Mouse (Mus musculus): ENCODE measurements around the gene Msi2.

- TF ChIP-seq CTCF (IDR thresholded peaks at IDR 0.05; ENCODE audit: low read depth), result no peak
- TF ChIP-seq EP300 (IDR thresholded peaks at IDR 0.05; ENCODE audit: low read depth), result no peak
These were observed 30.6 kb downstream of the Msi2 start for GRCm38 (mm10) chr11:88687711-88688110.
